In the genomic region with DNA sequence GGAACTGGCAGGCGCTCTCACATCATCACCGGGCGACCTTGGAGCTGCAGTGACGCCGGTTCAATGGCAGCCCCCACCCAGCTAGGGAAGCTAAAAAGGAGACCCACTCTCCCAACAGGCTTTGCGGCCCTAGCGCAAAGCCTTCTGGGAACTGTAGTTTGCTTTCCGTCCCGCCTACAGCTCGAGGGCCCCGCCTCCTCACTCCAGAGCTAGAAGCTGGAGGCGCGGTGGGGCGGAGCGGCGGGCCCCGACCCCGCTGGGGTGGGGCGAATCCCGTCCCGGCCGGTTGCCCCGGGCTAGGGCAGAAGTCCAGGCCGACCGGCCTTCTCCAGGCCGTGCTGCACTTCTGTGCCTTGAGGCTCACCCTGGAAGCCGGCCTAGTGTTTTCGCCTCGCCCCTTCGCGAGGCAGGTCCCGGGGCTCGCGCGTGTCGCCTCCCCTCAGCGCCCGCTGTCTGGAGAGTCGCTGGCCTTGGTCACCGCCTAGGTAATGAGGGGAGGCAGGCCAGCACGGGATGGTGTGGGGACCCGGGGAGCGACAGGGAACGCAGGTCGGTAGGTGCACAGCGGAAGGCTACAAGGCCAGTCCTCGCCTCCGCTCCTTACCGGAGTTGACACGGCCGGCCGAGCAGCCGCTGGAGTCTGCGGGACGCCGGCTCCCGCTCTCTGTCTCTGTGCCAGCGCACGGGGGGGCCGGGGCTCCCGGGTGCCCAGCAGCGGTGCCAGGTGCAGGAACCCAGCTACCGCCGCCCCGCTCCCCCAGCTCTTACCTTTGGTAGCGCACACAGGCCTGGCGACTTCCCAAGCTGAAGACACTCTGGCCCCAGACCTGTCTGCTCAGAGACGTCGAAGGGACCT, we compare ENCODE assay signal across 8 mouse cellular contexts. TPM values are rescaled to one million over a fixed set of nuclear protein-coding genes. Genes with fewer than 3 reads are reported as not detected.
DNase-seq lines count a peak whose midpoint lies in the region; ATAC-seq and TF ChIP-seq lines count a peak whose summit lies in the region.

TSS of gene Trak2 (minus strand) at position 65 of the 856 bp plus-strand sequence.
TSS of gene Stradb (plus strand) at position 157 of the 856 bp plus-strand sequence.

- intact Hi-C loops in heart, postnatal 25 days (cut with DNase I): loop anchor here (5.0 to 10.0 kb wide), 2 partner anchors 144 to 389 kb away; partner anchors contain the start of genes Fam126b and Ndufb3

- no peaks in the 10 kb centered on the region for H3K27me3 ChIP-seq in forebrain, embryonic 15.5 days

- H3K9ac ChIP-seq in forebrain, embryonic 15.5 days (replicated peaks): peak within 1 kb of the TSS; percentile 81

- H3K36me3 ChIP-seq in forebrain, embryonic 15.5 days: peaks cover 9% of the 10 kb centered on the region; the same call in 1 of the 2 replicates

- peak; percentile 98 for DNase-seq in ES-CJ7 (ENCODE audit: low read depth, low spot score)
- peak; percentile 92 for DNase-seq in cerebellum, adult 11 months
- peak; percentile 93 for DNase-seq in heart, postnatal 25 days (ENCODE audit: low spot score)
- peak; percentile 94 to 97 for DNase-seq in layer of hippocampus, adult 18-20 months (ENCODE audit: low spot score in 2 of 2)
- DNase-seq in lung, adult 2 months: peak; percentile 97
- peak; percentile 96 to 97 for DNase-seq in thymus, adult 18-20 months

- TF ChIP-seq POLR2A in lung, adult 2 months (IDR thresholded peaks at IDR 0.05; ENCODE audit: borderline replicate concordance, extremely low read depth, low read depth, low read length): peak; percentile 15; the same call in 1 of the 2 replicates

- no peak for TF ChIP-seq CTCF in lung, adult 2 months (IDR thresholded peaks at IDR 0.05; ENCODE audit: insufficient read depth, low read length)

- 0% methylated on average over 68 of the region's 69 CpGs for WGBS in forebrain, embryonic 15.5 days
- under 1% methylated on average over 69 of the region's 69 CpGs for WGBS in lung, adult 2 months

- H3K4me3 ChIP-seq in forebrain, embryonic 15.5 days: peak within 1 kb of the TSS; percentile 77
- H3K4me3 ChIP-seq in lung, adult 2 months (replicated peaks; ENCODE audit: extremely low read depth, low read depth, low read length): peak within 1 kb of the TSS; percentile 81

- no peaks in the 10 kb centered on the region for H3K9me3 ChIP-seq in forebrain, embryonic 15.5 days

- H3K4me2 ChIP-seq in forebrain, embryonic 15.5 days (replicated peaks): peak within 1 kb of the TSS; percentile 62

- peak within 1 kb of the TSS; percentile 86 for H3K27ac ChIP-seq in forebrain, embryonic 15.5 days (replicated peaks)

- peaks cover 51% of the 10 kb centered on the region for H3K4me1 ChIP-seq in forebrain, embryonic 15.5 days
- peaks cover 12% of the 10 kb centered on the region for H3K4me1 ChIP-seq in lung, adult 2 months (ENCODE audit: control insufficient read depth, insufficient read depth, low read length)

- peak; percentile 97 for ATAC-seq in forebrain, embryonic 15.5 days (replicated peaks)
- peak; percentile 99 for ATAC-seq in neutrophil, adult 5-6 weeks (ENCODE audit: extremely low read depth, insufficient number of reproducible peaks, low FRiP score, poor library complexity, severe bottlenecking)

RNA-seq across cellular contexts. Expression of gene Trak2, which starts in this region (rescaled TPM):
- polyA plus RNA-seq in forebrain, embryonic 15.5 days (2015; fragmentation: Nextera tagmentation; extraction: Ambion mirVana): 21.3 and 21.9 TPM in 2 replicates
- total RNA-seq in heart, postnatal 25 days (2021): 100 to 1,000 TPM; 185 to 192 TPM
- 100 to 1,000 TPM; 110 to 113 TPM for total RNA-seq in layer of hippocampus, adult 18-20 months (2021)
- 33.8 and 39.2 TPM in 2 replicates for polyA plus RNA-seq in lung, adult 2 months (2012; rRNA removed)
- total RNA-seq in neutrophil, adult 5-6 weeks (2017): 61.7 and 72.7 TPM in 2 replicates

RNA-seq across cellular contexts. Expression of gene Stradb, which starts in this region (rescaled TPM):
- 99.6 and 104 TPM in 2 replicates for polyA plus RNA-seq in forebrain, embryonic 15.5 days (2015; fragmentation: Nextera tagmentation; extraction: Ambion mirVana)
- total RNA-seq in heart, postnatal 25 days (2021): 10 to 100 TPM; 55.0 to 57.1 TPM
- 10 to 100 TPM; 36.9 to 42.4 TPM for total RNA-seq in layer of hippocampus, adult 18-20 months (2021)
- 6.5 and 8.9 TPM in 2 replicates for polyA plus RNA-seq in lung, adult 2 months (2012; rRNA removed)
- 18.3 and 18.7 TPM in 2 replicates for total RNA-seq in neutrophil, adult 5-6 weeks (2017)

Comparison
In these comparisons a context has a peak if more than half of its experiments do, and no peak if none do; other contexts are left out.
1. Peak in every context shown above with its lines: DNase-seq, ATAC-seq, H3K4me3 ChIP-seq and H3K27ac ChIP-seq.
2. RNA of gene Stradb (polyA plus RNA-seq): 99.6 to 104 TPM in forebrain, embryonic 15.5 days; 6.5 to 8.9 TPM in lung, adult 2 months; every median in the first group is over 10 times any median in the second.